Mouse (Mus musculus) forebrain, embryonic 16.5 days (tissue): ENCODE results near the gene Sebox. TPM values are rescaled to one million over a fixed set of nuclear protein-coding genes. Genes with fewer than 3 reads are reported as not detected.

ENCODE experiments used
- ATAC-seq: fragments of 200-750 bp; cut with Nextera tagmentation; 2 replicates; pipeline ENCODE4 v1.8.0; 2017; ENCODE audit warnings: mild to moderate bottlenecking, moderate library complexity
- H3K27ac ChIP-seq: fragments of 300-500 bp; sonication (generic); 2 replicates; pipeline ENCODE4 v1.5.1; 2014; ENCODE audit warnings: low read length, control low read depth
- H3K27me3 ChIP-seq: fragments of 300-500 bp; sonication (generic); replicated peaks from 2 replicates; pipeline ENCODE4 v1.6.1; 2014; ENCODE audit warnings: low read length; ENCODE audit not compliant: control insufficient read depth, insufficient read depth
- H3K36me3 ChIP-seq: fragments of 300-500 bp; sonication (generic); 2 replicates; pipeline ENCODE4 v1.6.1; 2014; ENCODE audit not compliant: control insufficient read depth, insufficient read depth
- H3K4me1 ChIP-seq: fragments of 300-500 bp; sonication (generic); replicated peaks from 2 replicates; pipeline ENCODE4 v1.6.1; 2014; ENCODE audit warnings: low read length; ENCODE audit not compliant: control insufficient read depth, insufficient read depth
- H3K4me2 ChIP-seq: fragments of 300-500 bp; sonication (generic); 2 replicates; pipeline ENCODE4 v1.6.1; 2014; ENCODE audit warnings: mild to moderate bottlenecking, low read length, control low read depth
- H3K4me3 ChIP-seq: fragments of 300-500 bp; sonication (generic); replicated peaks from 2 replicates; pipeline ENCODE4 v1.5.1; 2014; ENCODE audit warnings: mild to moderate bottlenecking, low read length, control low read depth
- H3K9ac ChIP-seq: fragments of 300-500 bp; sonication (generic); replicated peaks from 2 replicates; pipeline ENCODE4 v1.6.1; 2014; ENCODE audit warnings: low read depth, low read length, control low read depth
- H3K9me3 ChIP-seq: fragments of 300-500 bp; sonication (generic); 2 replicates; pipeline ENCODE4 v1.6.1; 2016; ENCODE audit warnings: low read length; ENCODE audit not compliant: control insufficient read depth
- WGBS: fragments of 180-500 bp; shearing (Covaris S2); extraction: QIAGEN DNeasy Blood & Tissue Kit; methylation state at CpG from one replicate; pipeline ENCODE4 v1.1.7; 2014; 5-methylcytosine and 5-hydroxymethylcytosine counted together
- polyA plus RNA-seq: library from polyadenylated mRNA; unstranded; fragments of >200 nt; fragmentation: Nextera tagmentation; extraction: Ambion mirVana; gene quantifications from 2 replicates; pipeline ENCODE4 v1.2.1, GENCODE M21; 2015

The Sebox gene
- polyA plus RNA-seq, 1 experiment from 2014 or later: 0.16 TPM

- Histone ChIP-seq H3K9me3 (no peaks in the 10 kb centered on the region), H3K27me3 (no peaks in the 10 kb centered on the region), H3K27ac (peak within 1 kb of the TSS; percentile 62), H3K4me3 (peak within 1 kb of the TSS; percentile 74), H3K4me1 (peaks cover 17% of the 10 kb centered on the region), H3K9ac (peak within 1 kb of the TSS; percentile 85), H3K4me2 (peak within 1 kb of the TSS; percentile 90), H3K36me3 (peaks cover 24% of the 10 kb centered on the region)
- ATAC-seq: peak; percentile 98
- under 1% methylated on average over 62 of the region's 67 CpGs for WGBS
These were observed 9.0 kb downstream of the Sebox start, which contains the start of the genes Tmem199 and Poldip2 for GRCm38 (mm10) chr11:78512025-78512957. Gene Tmem199, minus strand, starts transcription at chr11:78512172. Gene Poldip2, plus strand, starts transcription at chr11:78512193.

- H3K36me3 ChIP-seq: peaks cover 27% of the 10 kb centered on the region
- peak overlapping the region; percentile 90 for H3K4me2 ChIP-seq
- 78% methylated on average over 3 of the region's 3 CpGs for WGBS
- H3K9ac ChIP-seq: peak overlapping the region; percentile 85; the same call in 1 of the 2 replicates
- no peak overlapping the region for H3K27ac ChIP-seq
- peaks cover 17% of the 10 kb centered on the region for H3K4me1 ChIP-seq
- no peaks in the 10 kb centered on the region for H3K9me3 ChIP-seq
- H3K27me3 ChIP-seq: no peaks in the 10 kb centered on the region
- peak overlapping the region; percentile 74 for H3K4me3 ChIP-seq
- ATAC-seq: no peak
These were observed 10.0 kb downstream of the Sebox start for GRCm38 (mm10) chr11:78513106-78513790.

DNA sequence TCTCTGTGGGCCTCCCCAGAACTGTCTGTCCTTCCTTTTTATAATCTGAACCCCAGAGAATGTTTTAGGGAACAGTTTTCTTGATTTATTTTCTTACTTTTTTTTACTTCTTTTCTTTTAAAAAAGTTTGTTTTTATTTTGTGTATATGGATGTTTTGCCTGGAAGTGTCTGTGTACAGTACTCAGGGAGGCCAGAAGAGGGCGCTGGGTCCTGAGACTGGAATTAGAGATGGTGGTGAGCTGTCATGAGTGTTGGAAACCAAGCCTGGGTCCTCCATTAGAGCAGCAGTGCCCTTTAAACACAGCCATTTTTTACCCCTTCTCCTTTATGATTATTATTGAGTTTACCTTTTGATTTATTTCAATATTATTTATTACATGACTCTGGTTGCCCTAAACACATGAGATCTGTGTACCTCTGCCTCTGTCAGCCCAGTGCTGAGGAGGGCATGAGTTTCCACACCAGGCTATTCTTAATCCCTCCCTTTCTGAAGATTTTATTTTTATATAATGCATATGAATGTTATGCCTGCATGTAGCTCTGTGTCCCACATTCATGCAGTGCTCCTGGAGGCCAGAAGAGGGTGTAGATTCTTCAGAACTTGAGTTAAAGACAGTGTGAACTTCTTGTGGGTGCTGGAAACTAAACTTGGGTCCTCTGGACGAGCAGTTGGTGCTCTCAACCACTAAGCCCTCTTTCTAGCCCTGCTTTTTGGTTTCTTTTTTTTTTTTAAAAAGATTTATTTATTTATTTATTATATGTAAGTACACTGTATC lies 12.5 kb downstream of the Sebox start:
- Histone ChIP-seq H3K36me3 (peaks cover 36% of the 10 kb centered on the region), H3K4me1 (peaks cover 17% of the 10 kb centered on the region), H3K4me3 (no peak overlapping the region), H3K27me3 (no peaks in the 10 kb centered on the region), H3K9ac (no peak overlapping the region), H3K4me2 (no peak overlapping the region), H3K27ac (no peak overlapping the region), H3K9me3 (no peaks in the 10 kb centered on the region)
- ATAC-seq: no peak
- WGBS: 57% methylated on average over 2 of the region's 2 CpGs

DNA sequence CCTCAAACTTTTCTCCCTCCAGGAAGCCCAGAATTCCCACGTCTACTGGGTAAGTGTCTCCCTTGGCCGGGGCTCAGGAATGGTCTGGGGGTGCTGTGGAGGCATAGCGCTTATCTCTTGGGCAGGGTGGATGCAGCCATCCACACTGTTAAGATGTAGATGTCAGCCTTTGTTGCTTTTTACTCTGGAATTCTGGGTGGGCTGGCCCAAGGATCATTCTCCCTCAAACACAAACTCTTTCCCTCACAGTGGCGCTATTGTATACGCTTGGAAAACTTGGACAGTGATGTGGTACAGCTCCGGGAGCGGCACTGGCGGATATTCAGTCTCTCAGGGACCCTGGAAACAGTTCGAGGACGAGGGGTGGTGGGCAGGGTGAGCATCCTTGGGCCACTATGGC lies 15.7 kb downstream of the Sebox start:
- no peak overlapping the region for H3K4me2 ChIP-seq
- no peak for ATAC-seq
- no peaks in the 10 kb centered on the region; the same call in 1 of the 2 replicates for H3K4me1 ChIP-seq
- WGBS: 84% methylated on average over 10 of the region's 10 CpGs
- H3K9ac ChIP-seq: no peak overlapping the region
- H3K9me3 ChIP-seq: no peaks in the 10 kb centered on the region
- H3K27ac ChIP-seq: no peak overlapping the region
- H3K4me3 ChIP-seq: no peak overlapping the region
- H3K36me3 ChIP-seq: peaks cover 63% of the 10 kb centered on the region
- H3K27me3 ChIP-seq: no peaks in the 10 kb centered on the region

- no peaks in the 10 kb centered on the region for H3K27me3 ChIP-seq
- no peak for ATAC-seq
- no peaks in the 10 kb centered on the region for H3K9me3 ChIP-seq
- WGBS: 87% methylated on average over 3 of the region's 3 CpGs
- no peak overlapping the region for H3K4me3 ChIP-seq
- H3K27ac ChIP-seq: no peak overlapping the region
- no peak overlapping the region for H3K4me2 ChIP-seq
- H3K9ac ChIP-seq: no peak overlapping the region
- peaks cover 61% of the 10 kb centered on the region for H3K36me3 ChIP-seq
- no peaks in the 10 kb centered on the region for H3K4me1 ChIP-seq
These were observed 18.6 kb downstream of the Sebox start for GRCm38 (mm10) chr11:78521880-78522279.

GRCm38 (mm10) chr11:78522481-78522997 lies 19.3 kb downstream of the Sebox start:
- peaks cover 60% of the 10 kb centered on the region for H3K36me3 ChIP-seq
- H3K9me3 ChIP-seq: no peaks in the 10 kb centered on the region
- H3K27ac ChIP-seq: no peak overlapping the region
- H3K4me3 ChIP-seq: no peak overlapping the region
- no peaks in the 10 kb centered on the region for H3K4me1 ChIP-seq
- WGBS: 85% methylated on average over 1 of the region's 1 CpGs
- no peaks in the 10 kb centered on the region for H3K27me3 ChIP-seq
- ATAC-seq: no peak
- no peak overlapping the region for H3K9ac ChIP-seq
- no peak overlapping the region for H3K4me2 ChIP-seq

DNA sequence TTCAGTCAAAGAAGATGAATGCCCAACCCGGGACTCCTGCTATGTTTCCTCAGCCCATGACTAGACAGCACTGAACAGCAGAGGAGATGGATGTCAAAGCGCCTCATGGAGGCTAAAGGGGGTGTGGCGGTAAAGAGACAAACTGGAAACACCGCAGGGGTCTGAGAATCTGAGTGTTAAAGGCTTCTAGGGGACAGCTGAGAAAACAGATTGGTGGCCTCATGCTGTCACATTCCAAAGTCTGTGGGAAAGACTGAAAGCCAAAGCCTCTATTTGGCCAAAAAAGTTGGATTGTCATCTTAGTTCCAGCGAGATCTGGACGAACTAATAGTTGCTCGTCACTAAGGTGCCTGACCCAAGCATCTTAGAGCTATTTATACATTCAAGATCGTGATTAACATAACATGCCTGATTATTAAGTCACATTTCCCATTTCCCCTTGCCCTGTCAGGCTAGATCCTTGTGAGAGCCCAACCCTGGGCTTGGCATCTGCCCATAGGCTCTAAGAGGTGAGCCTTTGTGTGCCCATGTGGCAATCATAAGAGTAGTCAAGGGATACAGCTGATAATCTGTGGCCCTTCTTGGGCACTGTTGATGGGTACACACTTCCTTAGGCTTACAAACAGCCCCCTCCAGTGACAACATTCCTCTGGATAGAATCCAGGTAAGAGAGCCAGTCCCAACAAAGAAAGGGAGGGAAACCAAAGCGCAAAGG lies 20.2 kb downstream of the Sebox start:
- Histone ChIP-seq H3K4me3 (no peak overlapping the region), H3K27ac (no peak overlapping the region), H3K27me3 (no peaks in the 10 kb centered on the region), H3K9ac (no peak overlapping the region), H3K36me3 (peaks cover 56% of the 10 kb centered on the region), H3K9me3 (no peaks in the 10 kb centered on the region), H3K4me1 (no peaks in the 10 kb centered on the region), H3K4me2 (no peak overlapping the region)
- WGBS: 80% methylated on average over 9 of the region's 9 CpGs
- ATAC-seq: no peak

- 40% methylated on average over 2 of the region's 2 CpGs for WGBS
- Histone ChIP-seq H3K27me3 (no peaks in the 10 kb centered on the region), H3K9ac (no peak overlapping the region)
These were observed 21.6 kb downstream of the Sebox start for GRCm38 (mm10) chr11:78524838-78525237.

More at GRCm38 (mm10) chr11:78524838-78525237, 21.6 kb downstream of the Sebox start:
- Histone ChIP-seq H3K36me3 (peaks cover 49% of the 10 kb centered on the region), H3K4me2 (no peak overlapping the region), H3K4me1 (no peaks in the 10 kb centered on the region), H3K9me3 (no peaks in the 10 kb centered on the region), H3K27ac (no peak overlapping the region), H3K4me3 (no peak overlapping the region)
- ATAC-seq: peak; percentile 40; the same call in 1 of the 2 replicates
